Mouse (Mus musculus): ENCODE measurements at regions not wholly inside any gene's neighbourhood (a gene's known extent, or its start where the extent isn't known, plus 50 kb on each side); places are given as distances from the start of the nearest gene placed in this dataset.

DNA sequence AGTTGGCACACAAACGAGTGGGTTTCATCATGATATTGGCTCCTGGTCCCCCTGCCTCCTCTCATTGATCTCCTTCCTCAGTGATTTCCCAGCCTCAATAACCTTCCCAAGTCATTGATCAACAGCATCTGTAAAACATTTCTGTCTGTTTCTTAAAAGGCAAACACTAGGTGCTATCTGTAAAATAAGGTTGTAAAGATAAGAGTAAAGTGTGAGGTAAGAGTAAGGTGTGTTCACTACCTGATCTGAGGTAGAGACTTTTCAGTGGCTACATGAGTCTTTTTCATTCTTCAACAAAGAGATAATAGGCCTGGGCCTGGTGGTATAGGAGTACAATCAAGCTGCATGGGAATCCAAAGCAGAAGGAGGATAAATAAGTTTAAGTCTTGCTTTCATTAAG lies 55.7 kb downstream of the Plk2 start:
- no peak for TF ChIP-seq EP300 (IDR thresholded peaks at IDR 0.05; ENCODE audit: low read length)
- no peak for TF ChIP-seq USF1 (IDR thresholded peaks at IDR 0.05; ENCODE audit: low read depth, low read length)
- no peak for TF ChIP-seq HCFC1 (IDR thresholded peaks at IDR 0.05; ENCODE audit: low read depth, low read length)
- TF ChIP-seq POLR2AphosphoS2 (IDR thresholded peaks at IDR 0.05; ENCODE audit: low read depth, low read length) = no peak
- no peak for TF ChIP-seq CTCF (conservative IDR thresholded peaks at IDR 0.05 in 1 of 2, IDR thresholded peaks at IDR 0.05 in 1 of 2; ENCODE audit: low read depth in 2 of 2, low read length in 2 of 2)
- no peak for TF ChIP-seq RCOR1 (conservative IDR thresholded peaks at IDR 0.05; ENCODE audit: low read depth, low read length)
- no peak for TF ChIP-seq POLR2A (IDR thresholded peaks at IDR 0.05; ENCODE audit: low read depth, low read length)
- TF ChIP-seq CHD2 (IDR thresholded peaks at IDR 0.05; ENCODE audit: low read length) = no peak
- no peak for TF ChIP-seq E2F4 (IDR thresholded peaks at IDR 0.05; ENCODE audit: insufficient replicate concordance, low read depth, low read length)
- TF ChIP-seq MXI1 (IDR thresholded peaks at IDR 0.05; ENCODE audit: low read depth, low read length) = no peak
- no peak for TF ChIP-seq ZNF384 (IDR thresholded peaks at IDR 0.05; ENCODE audit: low read depth, low read length)
- no peak for TF ChIP-seq TCF12 (IDR thresholded peaks at IDR 0.05; ENCODE audit: low read depth, low read length)
- TF ChIP-seq GABPA (IDR thresholded peaks at IDR 0.05; ENCODE audit: insufficient replicate concordance, low read depth, low read length) = no peak
- TF ChIP-seq MAX (IDR thresholded peaks at IDR 0.05; ENCODE audit: low read length) = no peak

Measured in CH12.LX (cell line).